Mouse (Mus musculus) lung, embryonic 16.5 days (tissue): ENCODE results near the gene Blvrb. TPM values are rescaled to one million over a fixed set of nuclear protein-coding genes. Genes with fewer than 3 reads are reported as not detected.
"Not testable (repeated sequence)": the region's sequence is repeated elsewhere in the genome, so short reads cannot be mapped to it uniquely, and the experiment has no call there.

ENCODE experiments used
- ATAC-seq: fragments of 200-750 bp; cut with Nextera tagmentation; 2 replicates; pipeline ENCODE4 v1.8.0; 2017; ENCODE audit warnings: low read depth, mild to moderate bottlenecking, moderate library complexity
- H3K27ac ChIP-seq: fragments of 300-500 bp; sonication (generic); 2 replicates; pipeline ENCODE4 v1.5.1; 2014; ENCODE audit warnings: mild to moderate bottlenecking, control low read depth, low read length
- H3K27me3 ChIP-seq: fragments of 300-500 bp; sonication (generic); 2 replicates; pipeline ENCODE4 v1.6.1; 2014; ENCODE audit warnings: low read depth, low read length, mixed read lengths; ENCODE audit not compliant: control insufficient read depth, insufficient read depth
- H3K36me3 ChIP-seq: fragments of 300-500 bp; sonication (generic); 2 replicates; pipeline ENCODE4 v1.6.1; 2014; ENCODE audit warnings: low read length; ENCODE audit not compliant: control insufficient read depth, insufficient read depth
- H3K4me1 ChIP-seq: fragments of 300-500 bp; sonication (generic); replicated peaks from 2 replicates; pipeline ENCODE4 v1.6.1; 2014; ENCODE audit warnings: low read length, mixed read lengths; ENCODE audit not compliant: control insufficient read depth, insufficient read depth
- H3K4me2 ChIP-seq: fragments of 300-500 bp; sonication (generic); 2 replicates; pipeline ENCODE4 v1.6.1; 2014; ENCODE audit warnings: low read depth, low read length, control low read depth
- H3K4me3 ChIP-seq: fragments of 300-500 bp; sonication (generic); 2 replicates; pipeline ENCODE4 v1.5.1; 2014; ENCODE audit warnings: mild to moderate bottlenecking, low read length, control low read depth
- H3K9ac ChIP-seq: fragments of 300-500 bp; sonication (generic); 2 replicates; pipeline ENCODE4 v1.6.1; 2014; ENCODE audit warnings: low read length, control low read depth
- H3K9me3 ChIP-seq: fragments of 300-500 bp; sonication (generic); 2 replicates; pipeline ENCODE4 v1.6.1; 2016; ENCODE audit warnings: low read length; ENCODE audit not compliant: control insufficient read depth
- WGBS: fragments of 180-500 bp; shearing (Covaris S2); extraction: QIAGEN DNeasy Blood & Tissue Kit; methylation state at CpG from one replicate; pipeline ENCODE4 v1.1.7; 2014; 5-methylcytosine and 5-hydroxymethylcytosine counted together
- polyA plus RNA-seq: library from polyadenylated mRNA; unstranded; fragments of >200 nt; fragmentation: Nextera tagmentation; extraction: Ambion mirVana; gene quantifications from 2 replicates; pipeline ENCODE4 v1.2.1, GENCODE M21; 2015

The Blvrb gene
- polyA plus RNA-seq, 1 experiment from 2014 or later, result 58.3 TPM

- not testable (repeated sequence) for ATAC-seq
- 86% methylated on average over 9 of the region's 9 CpGs for WGBS
- peaks cover 19% of the 10 kb centered on the region for H3K4me1 ChIP-seq
Observed at GRCm38 (mm10) chr7:27494659-27495367, 47.0 kb downstream of the Blvrb start.

GRCm38 (mm10) chr7:27499036-27499435 lies 51.3 kb downstream of the Blvrb start, which contains the start of gene Prx:
TSS of gene Prx (plus strand) at chr7:27499324.
- Histone ChIP-seq H3K27me3 (no peaks in the 10 kb centered on the region), H3K4me3 (no peak within 1 kb of the TSS), H3K27ac (no peak within 1 kb of the TSS), H3K4me1 (peaks cover 2% of the 10 kb centered on the region; the same call in 1 of the 2 replicates), H3K4me2 (no peak within 1 kb of the TSS), H3K36me3 (no peaks in the 10 kb centered on the region), H3K9me3 (no peaks in the 10 kb centered on the region), H3K9ac (no peak within 1 kb of the TSS)
- ATAC-seq, result no peak
- 43% methylated on average over 3 of the region's 3 CpGs for WGBS

More at GRCm38 (mm10) chr7:27494659-27495367, 47.0 kb downstream of the Blvrb start:
- H3K4me3 ChIP-seq, H3K4me2 ChIP-seq, H3K9ac ChIP-seq, H3K9me3 ChIP-seq, H3K27me3 ChIP-seq, H3K36me3 ChIP-seq, H3K27ac ChIP-seq: not testable (repeated sequence)

GRCm38 (mm10) chr7:27501620-27502019 lies 53.8 kb downstream of the Blvrb start:
- H3K27ac ChIP-seq, result peak overlapping the region; percentile 67
- H3K4me3 ChIP-seq, result no peak overlapping the region
- H3K9ac ChIP-seq, result no peak overlapping the region
- 40% methylated on average over 4 of the region's 4 CpGs for WGBS
- no peaks in the 10 kb centered on the region for H3K9me3 ChIP-seq
- H3K27me3 ChIP-seq, result no peaks in the 10 kb centered on the region
- ATAC-seq, result peak; percentile 55; the same call in 1 of the 2 replicates
- no peaks in the 10 kb centered on the region for H3K36me3 ChIP-seq
- peaks cover 5% of the 10 kb centered on the region for H3K4me1 ChIP-seq
- no peak overlapping the region for H3K4me2 ChIP-seq

- Histone ChIP-seq H3K27me3 (no peaks in the 10 kb centered on the region), H3K4me1 (peaks cover 13% of the 10 kb centered on the region), H3K4me3 (peak overlapping the region; percentile 63), H3K9ac (peak overlapping the region; percentile 85), H3K4me2 (peak overlapping the region; percentile 70), H3K36me3 (no peaks in the 10 kb centered on the region), H3K9me3 (no peaks in the 10 kb centered on the region), H3K27ac (peak overlapping the region; percentile 100)
- no peak for ATAC-seq
- 28% methylated on average over 9 of the region's 9 CpGs for WGBS
Observed at GRCm38 (mm10) chr7:27506765-27507370, 59.1 kb downstream of the Blvrb start.

- peak; percentile 94 for ATAC-seq
- under 1% methylated on average over 54 of the region's 54 CpGs for WGBS
- no peaks in the 10 kb centered on the region for H3K9me3 ChIP-seq
Observed at GRCm38 (mm10) chr7:27507711-27508647, 60.2 kb downstream of the Blvrb start.

GRCm38 (mm10) chr7:27508648-27509005 lies 60.8 kb downstream of the Blvrb start:
- H3K4me3 ChIP-seq, result peak overlapping the region; percentile 63
- H3K9ac ChIP-seq, result peak overlapping the region; percentile 60
- H3K36me3 ChIP-seq, result no peaks in the 10 kb centered on the region
- no peaks in the 10 kb centered on the region for H3K9me3 ChIP-seq
- H3K4me2 ChIP-seq, result peak overlapping the region; percentile 70
- no peaks in the 10 kb centered on the region for H3K27me3 ChIP-seq
- H3K27ac ChIP-seq, result peak overlapping the region; percentile 100
- ATAC-seq, result peak; percentile 70
- peaks cover 13% of the 10 kb centered on the region for H3K4me1 ChIP-seq
- WGBS, result 13% methylated on average over 6 of the region's 6 CpGs

More at GRCm38 (mm10) chr7:27507711-27508647, 60.2 kb downstream of the Blvrb start:
- peaks cover 13% of the 10 kb centered on the region for H3K4me1 ChIP-seq
- H3K4me2 ChIP-seq, result peak overlapping the region; percentile 70
- peak overlapping the region; percentile 63 for H3K4me3 ChIP-seq
- H3K27me3 ChIP-seq, result no peaks in the 10 kb centered on the region
- no peaks in the 10 kb centered on the region for H3K36me3 ChIP-seq
- H3K9ac ChIP-seq, result peak overlapping the region; percentile 85
- peak overlapping the region; percentile 100 for H3K27ac ChIP-seq

- H3K27ac ChIP-seq, result no peak overlapping the region
- no peak overlapping the region for H3K4me2 ChIP-seq
- H3K9ac ChIP-seq, result no peak overlapping the region
- H3K27me3 ChIP-seq, result no peaks in the 10 kb centered on the region
- no peaks in the 10 kb centered on the region for H3K36me3 ChIP-seq
- H3K9me3 ChIP-seq, result no peaks in the 10 kb centered on the region
- no peak for ATAC-seq
- WGBS, result 95% methylated on average over 2 of the region's 2 CpGs
- H3K4me1 ChIP-seq, result peaks cover 13% of the 10 kb centered on the region
- no peak overlapping the region for H3K4me3 ChIP-seq
Observed at GRCm38 (mm10) chr7:27510809-27511208, 63.0 kb downstream of the Blvrb start.

GRCm38 (mm10) chr7:27514961-27515360 lies 67.2 kb downstream of the Blvrb start:
- 0 out of 2 replicates have a peak, but pooled peaks have one; percentile 29 for ATAC-seq
- no peak overlapping the region for H3K4me3 ChIP-seq
- peaks cover 4% of the 10 kb centered on the region for H3K9me3 ChIP-seq
- WGBS, result 69% methylated on average over 9 of the region's 9 CpGs
- no peaks in the 10 kb centered on the region for H3K4me1 ChIP-seq
- H3K9ac ChIP-seq, result no peak overlapping the region
- no peak overlapping the region for H3K4me2 ChIP-seq
- no peak overlapping the region for H3K27ac ChIP-seq
- H3K36me3 ChIP-seq, result peaks cover 7% of the 10 kb centered on the region
- no peaks in the 10 kb centered on the region for H3K27me3 ChIP-seq
